Mouse (Mus musculus) large intestine, adult 2 months (tissue): ENCODE data around the gene Sesn1. TPM values are rescaled to one million over a fixed set of nuclear protein-coding genes. Genes with fewer than 3 reads are reported as not detected.
"Not testable (repeated sequence)": the region's sequence is repeated elsewhere in the genome, so short reads cannot be mapped to it uniquely, and the experiment has no call there.

Experiments used
- DNase-seq: peaks from one replicate; pipeline ENCODE4 v3.0.0-alpha.2; 2012; ENCODE audit warnings: low read depth, low spot score
- whole genome bisulfite sequencing: fragments of 180-500 bp; shearing (Covaris S2); methylation state at CpG from one replicate; pipeline ENCODE4 v1.1.7; 2018; 5-methylcytosine and 5-hydroxymethylcytosine counted together
- polyA plus RNA-seq: library from polyadenylated mRNA; depleted of rRNA; stranded (reverse); fragments of >200 nt; gene quantifications from 2 replicates; pipeline ENCODE4 v1.2.3, GENCODE M21; 2012

The Sesn1 gene
- polyA plus RNA-seq, 1 experiment, result 32.4 TPM

- no peak for DNase-seq
These were observed 86.7 kb downstream of the Sesn1 start for GRCm38 (mm10) chr10:41896425-41896824.

- no peak for DNase-seq
- WGBS, result 47% methylated on average over 2 of the region's 2 CpGs
These were observed 87.1 kb downstream of the Sesn1 start for GRCm38 (mm10) chr10:41896865-41897264.

GRCm38 (mm10) chr10:41901456-41901855, 91.7 kb downstream of the Sesn1 start:
- DNase-seq, result no peak
- WGBS, result 93% methylated on average over 8 of the region's 8 CpGs

DNA sequence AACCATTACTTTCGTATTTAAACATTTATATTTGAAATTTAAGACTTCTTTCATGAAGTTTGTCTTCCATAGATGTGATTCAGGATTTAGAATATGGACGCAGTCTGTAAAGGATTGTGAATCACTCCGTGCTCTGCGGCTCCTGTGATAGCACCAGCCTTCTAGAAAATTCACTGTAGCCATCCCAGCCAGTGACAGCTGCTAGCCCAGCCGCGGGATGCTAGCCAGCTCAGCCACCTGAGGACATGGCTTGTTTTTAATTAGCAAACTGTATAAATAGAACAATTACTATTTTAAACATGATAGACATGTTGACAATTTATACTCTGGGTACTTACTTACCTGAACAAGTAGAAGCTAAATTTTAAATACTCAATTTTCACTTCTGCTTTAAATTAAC, 92.1 kb downstream of the Sesn1 start:
- DNase-seq, result no peak

DNA sequence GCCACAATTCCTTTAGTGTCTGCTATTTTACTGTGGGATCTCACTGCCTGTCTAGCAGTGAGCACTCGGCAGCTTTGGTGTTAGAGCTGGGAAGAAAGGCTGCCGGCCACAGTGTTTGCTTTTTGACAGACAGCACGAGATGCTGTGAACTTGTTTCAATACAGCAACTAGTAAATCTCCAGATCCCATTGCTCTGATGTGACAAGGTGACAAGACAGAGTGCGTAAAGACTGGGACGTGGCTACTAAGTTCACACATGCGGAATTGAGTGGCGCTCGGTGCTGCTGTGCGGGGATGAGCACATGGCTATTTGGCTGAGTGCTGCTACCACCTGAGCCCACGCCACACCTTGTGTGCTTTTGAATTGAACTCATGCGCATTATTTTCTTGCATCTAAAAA, 97.7 kb downstream of the Sesn1 start:
- 89% methylated on average over 11 of the region's 11 CpGs for WGBS
- no peak for DNase-seq

More for the DNA sequence above, 92.1 kb downstream of the Sesn1 start:
- WGBS, result 94% methylated on average over 6 of the region's 6 CpGs

GRCm38 (mm10) chr10:41907950-41908349, 98.2 kb downstream of the Sesn1 start:
- no peak for DNase-seq
- WGBS, result 82% methylated on average over 4 of the region's 4 CpGs

DNA sequence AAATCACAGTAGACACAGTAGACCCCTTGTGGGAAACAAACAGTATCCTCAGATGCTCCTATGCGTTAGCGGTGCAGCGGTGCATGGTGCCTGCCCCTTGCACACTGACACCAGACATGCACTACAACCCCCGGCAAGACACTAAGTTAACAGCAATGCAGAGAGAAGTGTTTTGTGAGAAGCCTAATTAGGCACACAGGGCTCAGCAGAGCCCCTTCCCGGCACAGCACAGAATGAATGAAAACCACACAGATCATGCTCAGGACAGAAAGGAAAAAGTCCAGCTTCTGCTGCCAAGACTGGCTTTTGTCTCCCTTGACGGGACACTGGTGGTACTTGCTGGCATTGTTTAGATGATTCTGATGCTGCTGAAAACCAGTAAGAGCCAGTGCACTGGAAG, 99.2 kb downstream of the Sesn1 start:
- 83% methylated on average over 6 of the region's 6 CpGs for WGBS
- no peak for DNase-seq

GRCm38 (mm10) chr10:41912290-41912994, 102.7 kb downstream of the Sesn1 start:
- WGBS, result 63% methylated on average over 8 of the region's 8 CpGs
- DNase-seq, result no peak

GRCm38 (mm10) chr10:41926726-41927125, 117.0 kb downstream of the Sesn1 start:
- no peak for DNase-seq
- WGBS, result 91% methylated on average over 14 of the region's 14 CpGs

DNA sequence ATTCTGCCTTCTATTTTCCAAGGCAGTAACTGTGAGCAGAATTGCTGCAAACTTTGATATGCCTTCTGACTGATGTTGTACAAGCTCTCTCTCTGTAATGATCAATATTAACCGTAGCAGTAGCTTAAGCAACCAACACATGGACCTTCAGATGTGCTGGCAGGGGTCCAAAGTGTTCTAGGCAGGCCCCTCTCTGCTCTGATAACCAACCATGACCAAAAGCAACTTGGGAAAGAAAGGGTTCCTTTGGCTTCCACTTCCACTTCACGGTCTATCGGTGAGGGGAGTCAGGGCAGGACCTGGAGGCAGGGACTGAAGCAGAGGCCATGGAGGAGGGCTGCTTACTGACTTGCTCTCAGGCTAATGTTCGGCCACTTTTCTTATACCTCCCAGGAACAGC, 121.2 kb downstream of the Sesn1 start:
- WGBS, result 85% methylated on average over 4 of the region's 4 CpGs
- no peak for DNase-seq

DNA sequence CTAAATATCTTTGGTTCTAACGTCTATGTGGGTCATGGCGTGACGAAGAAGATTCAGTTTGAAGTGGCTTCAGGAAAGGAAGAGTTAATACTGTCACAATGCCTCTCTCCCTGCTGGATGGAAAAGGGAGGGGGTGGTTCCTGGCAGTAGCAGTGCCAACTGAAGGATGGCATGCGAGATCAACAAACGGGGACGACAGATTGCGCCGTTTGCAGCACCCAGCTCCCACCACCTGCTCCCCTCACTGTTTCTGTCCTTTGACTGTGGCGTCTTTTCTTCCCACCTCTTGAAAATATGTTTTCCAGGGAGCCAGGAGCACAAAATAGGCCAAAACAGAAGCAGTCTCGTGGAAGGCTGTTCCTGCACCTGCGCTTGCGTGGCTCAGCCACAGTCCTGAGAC, 122.2 kb downstream of the Sesn1 start:
- no peak for DNase-seq
- WGBS, result 88% methylated on average over 12 of the region's 12 CpGs

- 74% methylated on average over 5 of the region's 5 CpGs for WGBS
- DNase-seq, result no peak
These were observed 123.2 kb downstream of the Sesn1 start for GRCm38 (mm10) chr10:41932943-41933342.

- 57% methylated on average over 6 of the region's 6 CpGs for WGBS
- no peak for DNase-seq
These were observed 123.8 kb downstream of the Sesn1 start for GRCm38 (mm10) chr10:41933536-41933935.

GRCm38 (mm10) chr10:41934633-41935475, 125.1 kb downstream of the Sesn1 start:
- DNase-seq, result peak; percentile 28
- 18% methylated on average over 21 of the region's 21 CpGs for WGBS

DNA sequence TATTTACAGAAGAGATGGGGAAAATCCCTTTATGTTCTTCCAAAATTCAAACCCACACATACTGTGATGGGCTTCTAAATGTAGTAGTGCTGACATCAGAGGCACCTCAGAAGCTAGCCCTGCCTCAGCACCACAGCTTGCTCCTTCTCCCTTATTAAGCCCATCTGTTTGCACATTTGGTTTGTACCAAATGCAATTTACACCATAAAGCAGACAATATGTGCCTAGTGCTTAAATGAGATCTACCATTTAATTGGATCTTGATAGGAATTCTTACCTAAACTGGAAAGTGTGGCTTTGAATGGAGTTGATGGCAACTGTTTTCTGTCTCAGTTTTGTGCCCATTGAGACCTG, 125.7 kb downstream of the Sesn1 start:
- DNase-seq, result no peak

- WGBS, result 55% methylated on average over 4 of the region's 4 CpGs
- DNase-seq, result no peak
These were observed 126.4 kb downstream of the Sesn1 start for GRCm38 (mm10) chr10:41936100-41936499.

GRCm38 (mm10) chr10:41937176-41937575, 127.4 kb downstream of the Sesn1 start:
- DNase-seq, result no peak

GRCm38 (mm10) chr10:41939090-41939489, 129.4 kb downstream of the Sesn1 start:
- WGBS, result 70% methylated on average over 4 of the region's 4 CpGs
- DNase-seq, result no peak

More at GRCm38 (mm10) chr10:41937176-41937575, 127.4 kb downstream of the Sesn1 start:
- WGBS, result 70% methylated on average over 4 of the region's 4 CpGs

DNA sequence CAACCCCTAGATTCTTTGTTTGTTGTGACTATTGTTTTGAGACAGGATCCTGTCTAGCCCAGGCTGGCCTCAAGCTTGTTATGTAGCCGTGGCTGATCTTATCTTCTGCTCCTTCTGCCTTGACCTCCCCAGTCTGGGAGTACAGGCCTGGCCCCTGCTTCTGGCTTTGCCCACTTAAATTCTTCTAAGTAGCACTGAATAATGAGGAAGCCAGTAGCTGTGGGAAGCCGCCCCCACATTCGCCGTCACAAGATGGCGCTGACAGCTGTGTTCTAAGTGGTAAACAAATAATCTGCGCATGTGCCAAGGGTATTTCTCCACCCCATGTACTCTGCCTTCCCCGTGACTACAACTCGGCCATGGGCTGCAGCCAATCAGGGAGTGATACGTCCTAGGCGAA, 142.6 kb downstream of the Sesn1 start:
- not testable (repeated sequence) for DNase-seq
- WGBS, result 89% methylated on average over 10 of the region's 10 CpGs

GRCm38 (mm10) chr10:41952850-41953527, 143.3 kb downstream of the Sesn1 start:
- 83% methylated on average over 14 of the region's 14 CpGs for WGBS

DNA sequence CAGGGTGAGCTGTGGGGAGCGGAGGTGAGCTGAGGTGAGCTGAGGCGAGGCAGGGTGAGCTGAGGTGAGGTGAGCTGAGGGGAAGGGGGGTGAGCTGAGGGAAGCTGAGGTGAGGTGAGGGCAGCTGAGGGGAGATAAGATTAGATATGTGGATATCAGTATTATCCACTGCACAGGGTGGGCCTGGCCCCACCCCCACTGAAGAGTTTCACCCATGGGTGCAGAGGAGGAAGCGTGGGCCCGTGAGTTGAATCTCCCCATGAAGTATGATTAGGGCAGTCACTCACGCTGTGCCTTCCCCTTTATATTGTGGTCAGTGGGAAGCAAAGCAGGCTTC, 143.8 kb downstream of the Sesn1 start:
- no peak for DNase-seq
- 93% methylated on average over 5 of the region's 5 CpGs for WGBS

More at GRCm38 (mm10) chr10:41952850-41953527, 143.3 kb downstream of the Sesn1 start:
- no peak for DNase-seq
